ENCODE assay signal across 17 mouse cellular contexts in the genomic region with DNA sequence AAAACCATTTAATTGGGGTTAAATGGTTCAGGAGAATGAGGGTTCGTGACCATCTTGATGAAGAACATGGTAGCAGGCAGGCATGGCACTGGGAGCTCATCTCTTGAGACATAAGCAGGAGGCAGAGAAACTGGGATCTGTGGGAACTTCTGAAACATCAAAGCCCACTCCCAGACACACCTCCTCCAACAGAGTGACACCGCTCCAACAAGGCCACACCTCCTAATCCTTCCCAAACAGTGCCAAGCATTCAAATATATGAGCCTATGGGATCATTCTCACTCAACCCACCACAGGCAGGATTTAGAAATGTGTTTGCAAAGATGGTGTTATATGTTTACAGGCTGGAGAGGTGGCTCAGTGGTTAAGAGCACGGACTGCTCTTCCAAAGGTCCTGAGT.
"Had no signal": no experiment of that assay in that cellular context is flagged by ENCODE, and none has a peak within 500 bp of the region (broad histone marks: within the 10 kb centered on the region; RNA-seq: fewer than 3 reads in every experiment).

No protein-coding gene starts in this region.

- H3K27ac ChIP-seq: neural tube, embryonic 12.5 days; neural tube, embryonic 13.5 days; neural tube, embryonic 15.5 days; stomach, postnatal 0 days had no signal

- H3K4me3 ChIP-seq: neural tube, embryonic 12.5 days; neural tube, embryonic 13.5 days; neural tube, embryonic 15.5 days; stomach, embryonic 15.5 days had no signal

- H3K36me3 ChIP-seq: neural tube, embryonic 12.5 days; neural tube, embryonic 13.5 days; neural tube, embryonic 15.5 days; stomach, embryonic 15.5 days had no signal

- H3K27me3 ChIP-seq: neural tube, embryonic 12.5 days; neural tube, embryonic 13.5 days; neural tube, embryonic 15.5 days; stomach, embryonic 15.5 days had no signal

- DNase-seq: retina, postnatal 1 day; right cerebral cortex, adult 18-20 months; right cerebral cortex, postnatal 14 days; right cerebral cortex, postnatal 25 days; right cerebral cortex, postnatal 4 days; spleen, adult 18-20 months; thymus, adult 18-20 months; thymus, adult 2 months; thymus, postnatal 14 days; thymus, postnatal 25 days; thymus, postnatal 36 days; thymus, postnatal 4 days had no signal

- H3K9me3 ChIP-seq: neural tube, embryonic 12.5 days; neural tube, embryonic 13.5 days; neural tube, embryonic 15.5 days; stomach, embryonic 15.5 days had no signal

- H3K9ac ChIP-seq: neural tube, embryonic 12.5 days; neural tube, embryonic 13.5 days; neural tube, embryonic 15.5 days; stomach, embryonic 15.5 days had no signal

- H3K4me2 ChIP-seq: neural tube, embryonic 13.5 days; neural tube, embryonic 15.5 days had no signal
